Mouse (Mus musculus) spleen, adult 18-20 months (tissue): ENCODE results near the gene Gm20388.
"Not testable (repeated sequence)": the region's sequence is repeated elsewhere in the genome, so short reads cannot be mapped to it uniquely, and the experiment has no call there.

Source experiments
- DNase-seq, 2 experiments: peaks; one replicate each; pipeline ENCODE4 v3.0.0; 2022; ENCODE audit warnings: mixed read lengths in 2 of 2

Gene Gm20388

DNA sequence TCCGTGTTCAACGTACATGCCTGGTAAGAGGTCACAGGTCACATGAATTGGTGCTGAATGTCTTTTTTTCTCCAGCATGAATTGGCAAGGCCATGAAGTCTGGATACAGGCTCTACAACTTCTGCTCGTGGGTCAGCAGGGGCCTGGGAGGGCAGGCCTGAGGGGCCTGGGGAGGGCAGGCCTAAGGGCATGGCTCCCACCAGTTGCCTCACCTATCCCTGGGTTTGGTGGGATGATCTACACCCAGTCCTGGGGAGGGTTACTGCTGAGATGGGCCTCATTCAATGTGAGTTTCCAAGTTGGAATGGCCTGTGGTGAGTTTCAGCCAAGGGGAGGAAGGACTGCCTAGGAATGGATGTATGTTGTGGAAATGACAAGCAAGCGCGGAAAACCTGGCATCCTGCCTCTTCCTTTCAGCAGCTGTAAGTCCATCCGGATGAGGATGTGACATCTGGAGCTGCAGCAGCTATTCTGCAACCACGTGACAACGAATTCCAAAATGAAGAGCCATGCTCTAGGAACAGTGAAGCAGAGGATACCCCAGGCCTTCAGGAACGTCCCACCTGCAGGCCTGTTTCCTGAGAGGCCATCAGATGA is 3492.2 kb downstream of the Gm20388 start:
- no peak for DNase-seq

DNA sequence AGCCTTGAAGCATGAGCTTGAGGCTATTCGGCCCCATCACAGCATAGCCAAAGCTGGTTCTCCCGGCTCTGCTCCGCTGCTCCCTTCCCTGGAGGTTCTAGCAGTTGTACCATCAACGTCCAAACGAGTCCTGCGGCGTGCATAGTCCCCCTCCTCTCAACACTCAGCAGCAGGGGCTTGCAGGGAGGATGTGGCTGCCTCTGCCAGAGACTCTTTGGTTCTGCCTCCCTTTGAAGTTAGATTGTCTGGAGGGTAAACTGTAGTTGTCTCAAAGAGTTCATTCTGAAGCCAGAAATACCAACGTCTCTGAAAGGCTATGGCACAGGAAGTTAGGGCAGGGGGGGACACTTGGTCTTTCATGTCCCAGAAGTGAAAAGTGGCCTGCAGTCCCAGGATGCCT is 3493.9 kb downstream of the Gm20388 start:
- DNase-seq, result no peak

DNA sequence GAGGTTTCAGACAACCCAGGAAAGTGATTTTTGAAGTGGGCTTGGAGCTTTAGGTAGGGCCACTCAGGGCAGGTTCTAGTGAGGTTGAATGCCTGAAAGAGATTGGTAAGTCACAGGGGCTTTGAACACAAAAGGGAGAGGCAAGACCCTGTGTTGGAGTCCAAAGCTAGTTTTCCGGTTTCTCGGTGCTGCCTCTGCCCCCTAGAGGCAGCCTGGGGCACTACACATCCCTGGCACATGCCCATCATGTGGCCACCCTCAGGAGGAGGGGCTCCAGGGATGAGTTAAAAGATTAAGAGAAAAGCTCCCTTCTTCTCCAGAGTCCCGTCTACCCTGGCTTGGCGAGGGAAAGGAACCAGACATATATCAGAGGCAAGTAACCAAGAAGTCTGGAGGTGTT is 3496.1 kb downstream of the Gm20388 start, which contains the start of gene Mc1r:
Gene Mc1r (plus strand): TSS at position 322 of the 400 bp plus-strand sequence.
- DNase-seq, result peak; percentile 21 to 66

DNA sequence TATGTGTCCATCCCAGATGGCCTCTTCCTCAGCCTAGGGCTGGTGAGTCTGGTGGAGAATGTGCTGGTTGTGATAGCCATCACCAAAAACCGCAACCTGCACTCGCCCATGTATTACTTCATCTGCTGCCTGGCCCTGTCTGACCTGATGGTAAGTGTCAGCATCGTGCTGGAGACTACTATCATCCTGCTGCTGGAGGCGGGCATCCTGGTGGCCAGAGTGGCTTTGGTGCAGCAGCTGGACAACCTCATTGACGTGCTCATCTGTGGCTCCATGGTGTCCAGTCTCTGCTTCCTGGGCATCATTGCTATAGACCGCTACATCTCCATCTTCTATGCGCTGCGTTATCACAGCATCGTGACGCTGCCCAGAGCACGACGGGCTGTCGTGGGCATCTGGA is 3497.0 kb downstream of the Gm20388 start:
- DNase-seq, result no peak

DNA sequence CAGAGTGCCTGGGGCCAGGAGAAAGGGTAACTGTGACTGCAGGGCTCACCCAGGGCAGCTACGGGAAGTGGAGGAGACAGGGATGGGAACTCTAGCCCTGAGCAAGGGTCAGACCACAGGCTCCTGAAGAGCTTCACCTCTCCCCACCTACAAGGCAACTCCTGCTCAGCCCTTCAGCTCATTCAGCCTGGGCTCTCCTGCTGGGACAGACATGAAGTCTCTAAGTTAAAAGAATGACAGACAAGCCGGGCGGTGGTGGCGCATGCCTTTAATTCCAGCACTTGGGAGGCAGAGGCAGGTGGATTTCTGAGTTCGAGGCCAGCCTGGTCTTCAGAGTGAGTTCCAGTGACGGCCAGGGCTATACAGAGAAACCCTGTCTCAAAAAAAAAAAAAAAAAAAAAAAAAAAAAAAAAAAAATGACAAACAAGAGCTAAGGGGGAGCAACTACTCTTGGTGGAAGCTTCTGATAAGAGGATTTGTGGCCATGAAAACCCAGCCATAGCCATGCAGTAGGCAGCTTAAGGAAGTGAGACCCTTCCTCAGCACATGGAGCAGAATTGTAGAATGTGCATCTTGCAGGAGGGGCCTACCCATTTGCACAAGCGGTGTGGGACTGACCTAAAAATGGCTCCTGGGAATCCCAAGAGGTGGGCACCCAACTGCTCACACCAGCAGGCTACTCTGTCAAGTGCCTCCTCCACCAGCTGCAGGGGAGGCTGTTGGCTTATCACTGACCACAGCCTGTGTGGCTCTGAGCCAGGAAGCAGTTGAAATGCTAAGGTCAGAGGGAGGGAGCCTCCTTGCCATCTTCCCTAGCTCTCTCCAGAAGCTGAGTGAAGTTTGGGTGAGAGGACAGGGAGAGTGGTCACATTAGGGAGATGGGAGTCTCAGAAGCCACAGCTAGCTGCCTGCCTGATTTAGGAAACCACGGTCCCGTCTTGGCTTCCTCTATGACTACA is 3498.2 kb downstream of the Gm20388 start:
- DNase-seq, result no peak

DNA sequence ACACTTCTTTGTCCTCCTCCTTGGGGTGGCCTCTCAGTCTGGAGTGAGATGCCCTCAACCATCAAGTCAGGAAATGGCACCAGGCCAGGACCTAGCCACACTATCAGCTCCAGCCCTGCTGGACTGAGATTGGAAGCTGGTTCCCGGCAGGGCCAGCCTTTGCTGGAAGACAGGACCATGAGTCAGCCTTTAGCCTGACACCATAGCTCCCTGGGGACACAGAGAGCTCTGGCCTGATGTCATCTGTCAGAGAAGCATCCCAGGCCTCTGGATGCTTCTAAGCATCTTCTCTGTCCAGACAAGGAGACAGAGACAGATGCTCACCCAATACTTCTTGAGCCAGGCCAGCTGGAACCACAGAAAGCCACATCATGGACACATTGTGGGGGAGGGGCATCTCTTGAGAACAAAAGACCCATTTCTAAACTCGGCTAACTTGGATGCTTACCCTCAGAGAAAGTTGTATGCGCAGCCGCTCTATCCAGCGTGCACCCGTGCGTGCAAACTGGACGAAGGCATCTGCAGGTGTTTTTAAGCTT is 3499.5 kb downstream of the Gm20388 start:
- no peak for DNase-seq

DNA sequence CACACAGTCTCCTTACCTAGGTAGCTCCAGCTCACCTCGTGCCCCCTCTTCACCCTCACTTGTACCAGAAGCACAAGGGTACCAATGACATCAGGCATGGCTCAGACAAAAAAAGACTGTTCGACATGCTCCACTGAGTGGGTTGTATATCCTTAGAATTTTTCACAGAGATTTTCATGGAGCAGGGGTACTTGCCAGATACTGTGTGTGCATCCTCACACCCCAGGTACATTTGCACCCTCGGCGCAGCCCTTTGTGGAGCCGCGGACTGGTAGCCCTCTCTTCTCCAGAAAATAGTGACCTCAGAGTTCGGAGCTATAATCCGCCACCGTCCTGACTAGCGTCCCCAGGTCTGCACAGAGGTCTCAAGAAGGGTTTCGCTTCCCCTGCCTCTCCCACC is 3500.1 kb downstream of the Gm20388 start:
- DNase-seq, result no peak

DNA sequence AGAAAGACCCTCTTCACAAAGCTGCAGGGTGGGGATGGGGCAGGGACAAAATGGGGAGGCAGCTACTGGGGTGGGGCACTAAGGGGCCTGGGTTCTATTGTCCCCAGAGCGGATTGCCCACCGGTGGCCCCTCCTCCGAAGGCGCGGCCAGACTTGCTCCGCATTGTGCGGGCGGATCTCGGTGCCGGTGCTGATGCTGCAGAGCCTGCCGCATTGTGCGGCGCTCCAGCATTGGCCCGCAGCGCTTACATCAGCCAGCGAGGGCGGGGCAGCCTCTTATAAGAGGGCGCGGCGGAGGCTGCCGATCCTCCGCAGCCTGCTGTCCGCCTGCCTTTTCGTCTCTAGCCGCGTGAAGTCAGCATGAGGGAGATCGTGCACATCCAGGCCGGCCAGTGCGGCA is 3500.6 kb downstream of the Gm20388 start, which contains the start of gene Tubb3:
Gene Tubb3 (plus strand): TSS at position 179 of the 400 bp plus-strand sequence.
- peak in 1 of 2 experiments; percentile 28 for DNase-seq

DNA sequence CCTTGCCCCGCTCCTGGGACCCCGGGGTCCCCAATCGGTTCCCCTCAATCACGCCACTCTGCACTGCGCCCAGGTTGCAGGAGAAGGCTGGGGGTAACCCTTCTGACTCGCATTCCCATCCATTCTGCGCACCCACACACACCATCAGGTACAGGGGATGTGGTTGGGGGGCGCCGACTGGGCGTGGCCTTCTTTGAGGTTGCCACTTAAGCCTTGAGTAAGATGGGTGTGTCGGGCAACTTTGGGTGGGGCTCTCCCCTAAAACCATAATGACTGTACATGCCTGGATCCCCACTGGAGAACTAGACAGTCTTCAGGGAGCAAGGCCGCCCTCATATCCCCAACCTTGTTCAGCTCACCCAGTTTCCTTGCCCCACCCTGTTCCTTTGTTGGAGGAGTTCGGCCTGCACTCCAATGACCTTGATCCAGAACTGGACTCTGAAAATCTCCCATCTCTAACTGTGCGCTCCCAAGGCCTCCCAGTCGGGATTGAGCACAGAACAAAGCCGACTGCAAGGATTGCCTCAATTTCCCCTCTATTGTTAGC is 3501.2 kb downstream of the Gm20388 start:
- no peak for DNase-seq

DNA sequence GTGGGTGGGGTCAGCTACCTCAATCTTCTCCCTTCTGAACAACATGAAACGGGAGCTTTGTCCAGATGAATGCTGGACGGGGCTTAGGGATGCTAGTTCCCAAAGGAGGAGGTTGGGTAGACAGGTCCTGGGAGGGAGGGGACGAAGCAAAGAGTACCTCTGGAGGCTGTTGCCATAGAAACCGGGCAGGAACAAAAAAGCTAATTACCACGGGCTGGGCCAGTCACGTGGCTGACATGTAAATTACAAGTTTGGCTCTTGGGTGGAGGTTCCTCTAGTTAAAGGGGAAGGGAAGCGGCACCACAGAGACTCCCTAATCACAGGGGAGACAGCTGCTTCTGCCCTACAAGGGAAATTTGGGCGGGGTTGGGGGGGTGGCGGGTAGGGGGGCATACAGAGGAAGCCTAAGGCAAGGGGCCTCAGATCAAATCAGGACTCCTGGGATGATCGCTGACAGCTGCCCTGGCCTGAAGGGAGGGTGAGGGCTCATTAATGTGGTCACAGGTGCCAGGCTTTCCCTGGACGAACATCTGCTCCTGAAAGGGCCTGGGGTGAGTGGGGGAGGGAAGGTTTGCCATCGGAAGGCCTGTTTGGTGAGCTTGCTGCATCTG is 3502.0 kb downstream of the Gm20388 start:
- no peak for DNase-seq

DNA sequence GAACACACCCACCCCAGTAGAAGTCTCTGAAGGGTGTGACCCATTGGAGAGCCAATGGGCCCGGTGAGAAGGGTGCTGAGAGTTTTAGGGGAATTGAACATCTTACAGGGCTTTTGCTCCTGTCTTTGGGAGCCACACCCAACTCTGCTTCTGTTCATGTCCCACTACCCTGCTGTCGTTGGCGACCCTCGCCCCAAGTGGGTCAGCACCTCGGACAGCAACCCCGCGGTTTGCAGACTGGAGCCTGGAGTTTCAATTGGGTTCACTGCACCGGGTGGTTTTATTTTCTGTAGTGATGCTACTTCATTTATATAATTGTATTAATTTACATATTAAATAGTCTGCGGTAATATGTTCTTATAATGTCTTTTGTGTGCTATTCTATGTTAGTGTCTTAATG is 3503.6 kb downstream of the Gm20388 start:
- DNase-seq, result no peak

DNA sequence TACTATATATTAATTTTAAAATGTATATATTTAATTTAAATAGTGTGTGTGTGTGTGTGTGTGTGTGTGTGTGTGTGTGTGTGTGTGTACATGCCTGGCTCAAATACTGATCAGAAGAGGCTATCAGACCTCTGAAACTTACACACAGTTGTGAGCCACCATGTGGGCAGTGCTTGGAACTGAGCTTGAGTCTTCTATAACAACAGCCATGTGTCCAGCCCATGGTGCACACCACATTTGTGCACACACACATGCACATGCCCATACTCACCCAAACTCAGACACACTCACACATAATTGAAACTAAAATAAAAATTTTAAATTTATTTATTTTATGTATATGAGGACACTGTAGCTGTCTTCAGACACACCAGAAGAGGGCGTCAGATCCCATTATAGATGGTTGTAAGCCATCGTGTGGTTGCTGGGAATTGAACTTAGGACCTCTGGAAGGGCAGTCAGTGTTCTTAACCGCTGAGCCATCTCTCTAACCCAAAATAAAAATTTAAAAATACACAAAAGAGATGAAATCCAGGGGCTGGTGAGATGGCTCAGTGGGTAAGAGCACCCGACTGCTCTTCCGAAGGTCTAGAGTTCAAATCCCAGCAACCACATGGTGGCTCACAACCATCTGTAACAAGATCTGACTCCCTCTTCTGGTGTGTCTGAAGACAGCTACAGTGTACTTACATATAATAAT is 3504.5 kb downstream of the Gm20388 start:
- not testable (repeated sequence) for DNase-seq

DNA sequence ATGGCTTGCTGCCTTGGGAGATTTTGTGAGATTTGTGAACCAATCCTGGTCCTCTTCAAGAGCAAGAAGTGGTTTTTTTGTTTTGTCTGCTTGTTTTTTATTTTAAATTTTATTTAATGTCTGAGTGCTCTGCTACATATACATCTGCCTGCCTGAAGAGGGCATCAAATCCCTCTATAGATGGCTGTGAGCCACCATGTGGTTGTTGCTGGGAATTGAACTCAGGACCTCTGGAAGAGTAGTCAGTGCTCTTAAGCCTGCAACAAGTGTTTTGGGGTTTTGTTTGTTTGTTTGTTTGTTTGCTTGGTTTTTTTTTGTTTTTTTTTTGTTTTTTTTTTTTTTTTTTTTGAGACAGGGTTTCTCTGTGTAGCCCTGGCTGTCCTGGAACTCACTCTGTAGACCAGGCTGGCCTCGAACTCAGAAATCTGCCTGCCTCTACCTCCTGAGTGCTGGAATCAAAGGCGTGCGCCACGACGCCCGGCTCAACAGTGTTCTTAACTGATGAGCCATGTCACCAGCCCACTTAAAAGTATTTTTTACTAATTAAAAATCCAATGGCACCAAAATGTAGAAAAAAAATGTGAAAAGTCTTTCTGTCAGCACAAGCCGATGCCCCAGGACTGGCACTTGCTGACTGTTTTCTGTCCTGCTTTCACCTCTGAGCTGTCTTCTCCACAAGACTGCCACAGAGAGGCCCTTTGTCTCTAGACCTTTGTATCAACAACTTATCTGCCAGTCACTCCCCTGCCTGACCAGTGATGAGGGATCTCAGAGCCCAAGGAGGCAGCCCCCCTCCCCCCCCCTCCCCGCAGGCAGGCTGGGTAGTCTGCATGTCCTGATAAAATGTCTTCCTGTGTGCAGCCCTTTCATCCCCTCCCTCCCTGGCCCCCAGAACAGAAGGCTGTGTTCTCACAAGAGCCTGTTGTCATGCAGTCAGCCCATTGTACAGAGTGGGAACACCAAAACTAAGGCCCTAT is 3505.6 kb downstream of the Gm20388 start:
- no peak for DNase-seq

DNA sequence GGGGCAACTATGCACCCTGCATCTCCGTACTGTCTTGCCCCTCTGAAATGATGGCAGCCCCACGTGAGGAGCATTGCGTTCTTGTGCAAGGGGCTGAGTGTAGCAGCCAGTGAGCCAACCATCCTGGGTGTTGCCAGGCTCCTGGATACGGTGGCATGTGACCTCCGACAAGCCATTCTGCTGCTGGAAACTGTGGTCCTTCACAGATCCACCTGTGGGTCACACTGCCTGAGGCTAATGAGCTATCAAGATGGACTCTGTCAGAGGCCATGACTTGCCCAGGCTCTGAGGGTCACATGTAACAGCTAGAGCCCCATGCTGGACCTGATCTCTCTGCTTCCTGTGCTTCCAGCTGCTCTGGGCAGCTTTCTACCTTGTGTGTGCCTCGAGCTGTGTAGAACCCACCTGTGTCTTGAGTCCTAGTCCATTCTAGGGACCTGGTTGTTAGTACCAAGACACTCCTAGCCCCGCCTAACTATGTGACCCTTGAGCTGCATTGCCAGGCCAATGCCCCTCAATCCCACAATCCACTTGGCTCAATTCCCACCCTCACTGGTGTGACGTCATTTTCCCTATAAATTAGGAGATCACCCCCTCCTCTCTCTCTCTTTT is 3506.4 kb downstream of the Gm20388 start:
- DNase-seq, result no peak

DNA sequence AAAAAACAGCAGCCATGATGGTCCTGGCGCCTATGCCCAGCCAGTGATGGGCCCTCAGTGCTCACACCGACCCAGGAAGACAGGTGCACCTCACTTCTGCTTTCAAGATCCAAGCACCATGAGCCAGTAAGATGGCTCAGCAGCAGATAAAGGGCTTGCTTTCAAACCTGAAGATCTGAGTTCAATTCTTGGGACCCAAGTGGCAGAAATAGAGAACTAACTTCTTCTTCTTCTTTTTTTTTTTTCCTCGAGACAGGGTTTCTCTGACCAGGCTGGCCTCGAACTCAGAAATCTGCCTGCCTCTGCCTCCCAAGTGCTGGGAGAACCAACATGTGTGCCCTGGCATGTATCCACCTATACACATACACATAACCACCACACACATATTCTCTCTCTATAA is 3509.1 kb downstream of the Gm20388 start:
- no peak for DNase-seq

DNA sequence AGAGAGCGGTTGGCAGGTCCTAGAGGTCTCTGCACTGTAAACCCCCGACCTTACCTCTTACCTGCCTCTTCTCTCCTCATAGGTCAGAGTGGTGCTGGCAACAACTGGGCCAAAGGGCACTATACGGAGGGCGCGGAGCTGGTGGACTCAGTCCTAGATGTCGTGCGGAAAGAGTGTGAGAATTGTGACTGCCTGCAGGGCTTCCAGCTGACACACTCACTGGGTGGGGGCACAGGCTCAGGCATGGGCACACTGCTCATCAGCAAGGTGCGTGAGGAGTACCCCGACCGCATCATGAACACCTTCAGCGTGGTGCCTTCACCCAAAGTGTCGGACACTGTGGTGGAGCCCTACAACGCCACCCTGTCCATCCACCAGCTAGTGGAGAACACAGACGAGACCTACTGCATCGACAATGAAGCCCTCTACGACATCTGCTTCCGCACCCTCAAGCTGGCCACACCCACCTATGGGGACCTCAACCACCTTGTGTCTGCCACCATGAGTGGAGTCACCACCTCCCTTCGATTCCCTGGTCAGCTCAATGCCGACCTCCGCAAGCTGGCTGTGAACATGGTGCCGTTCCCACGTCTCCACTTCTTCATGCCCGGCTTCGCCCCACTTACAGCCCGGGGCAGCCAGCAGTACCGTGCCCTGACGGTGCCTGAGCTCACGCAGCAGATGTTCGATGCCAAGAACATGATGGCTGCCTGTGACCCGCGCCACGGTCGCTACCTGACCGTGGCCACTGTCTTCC is 3510.1 kb downstream of the Gm20388 start:
- no peak for DNase-seq

DNA sequence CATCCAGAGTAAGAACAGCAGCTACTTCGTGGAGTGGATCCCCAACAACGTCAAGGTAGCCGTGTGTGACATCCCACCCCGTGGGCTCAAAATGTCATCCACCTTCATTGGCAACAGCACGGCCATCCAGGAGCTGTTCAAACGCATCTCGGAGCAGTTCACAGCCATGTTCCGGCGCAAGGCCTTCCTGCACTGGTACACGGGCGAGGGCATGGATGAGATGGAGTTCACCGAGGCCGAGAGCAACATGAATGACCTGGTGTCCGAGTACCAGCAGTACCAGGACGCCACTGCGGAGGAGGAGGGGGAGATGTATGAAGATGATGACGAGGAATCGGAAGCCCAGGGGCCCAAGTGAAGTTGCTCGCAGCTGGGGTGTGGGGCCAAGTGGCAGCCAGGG is 3510.7 kb downstream of the Gm20388 start:
- no peak for DNase-seq

DNA sequence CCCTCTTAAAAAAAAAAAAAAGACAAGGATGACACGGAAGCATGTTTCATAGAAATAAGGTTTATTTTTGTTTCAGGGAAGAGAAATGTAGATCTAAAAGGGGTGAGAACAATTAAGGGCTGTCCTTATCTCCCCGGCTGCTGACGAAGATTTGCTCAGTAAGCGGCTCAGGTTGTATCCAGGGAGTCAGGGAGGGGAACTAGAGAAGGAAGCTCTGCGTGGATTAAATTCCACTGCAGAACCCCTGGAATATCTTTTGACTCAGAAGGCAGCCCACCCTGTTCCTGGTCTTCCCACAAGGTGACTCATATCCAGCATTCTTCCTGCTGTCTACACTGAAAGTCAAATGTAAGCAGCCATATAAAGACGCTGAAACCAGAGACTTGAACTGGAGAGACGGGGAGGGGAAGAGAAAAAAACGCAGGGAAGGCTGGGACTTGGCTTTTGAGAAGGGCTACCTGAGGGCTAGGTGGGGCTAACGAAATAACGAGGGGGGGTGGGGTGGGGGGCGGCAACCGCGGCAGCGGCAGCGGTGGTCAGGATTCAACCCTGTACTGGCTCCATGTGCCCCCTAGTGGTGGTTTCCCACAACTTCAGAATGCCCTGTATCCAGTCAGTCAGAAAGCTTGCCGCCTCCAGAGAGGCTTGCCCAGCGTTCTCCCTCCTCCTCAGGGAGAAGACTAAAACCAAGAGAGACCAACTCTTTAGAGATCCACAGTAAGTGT is 3511.6 kb downstream of the Gm20388 start:
- peak in 1 of 2 experiments; percentile 61 for DNase-seq

DNA sequence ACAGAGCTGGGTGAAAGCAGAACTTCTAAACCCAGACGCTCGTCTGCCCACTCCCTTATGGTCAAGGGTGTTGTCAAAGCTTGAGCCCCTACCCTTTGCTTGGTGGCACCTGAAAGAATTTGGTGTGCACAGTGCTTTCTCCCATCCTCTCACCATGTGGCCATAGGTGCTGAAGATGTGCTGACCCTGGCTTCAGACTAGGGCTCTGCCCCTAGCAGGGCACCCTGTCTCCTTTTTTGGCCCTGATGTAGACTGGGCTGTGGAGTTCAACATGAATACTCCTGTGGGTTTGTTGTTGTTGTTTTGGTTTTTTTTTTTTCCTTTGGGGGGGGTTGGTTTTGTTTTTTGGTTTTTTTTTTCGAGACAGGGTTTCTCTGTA is 3512.1 kb downstream of the Gm20388 start:
- DNase-seq, result no peak
